Mouse (Mus musculus): Measurements from ENCODE around the gene 2900026A02Rik. TPM values are rescaled to one million over a fixed set of nuclear protein-coding genes. Genes with fewer than 3 reads are reported as not detected.
A peak's percentile ranks its signal among the peaks of the same experiment; 100 is the strongest.

2900026A02Rik gene
- polyA plus RNA-seq, 1 experiment = 70.8 TPM

DNA sequence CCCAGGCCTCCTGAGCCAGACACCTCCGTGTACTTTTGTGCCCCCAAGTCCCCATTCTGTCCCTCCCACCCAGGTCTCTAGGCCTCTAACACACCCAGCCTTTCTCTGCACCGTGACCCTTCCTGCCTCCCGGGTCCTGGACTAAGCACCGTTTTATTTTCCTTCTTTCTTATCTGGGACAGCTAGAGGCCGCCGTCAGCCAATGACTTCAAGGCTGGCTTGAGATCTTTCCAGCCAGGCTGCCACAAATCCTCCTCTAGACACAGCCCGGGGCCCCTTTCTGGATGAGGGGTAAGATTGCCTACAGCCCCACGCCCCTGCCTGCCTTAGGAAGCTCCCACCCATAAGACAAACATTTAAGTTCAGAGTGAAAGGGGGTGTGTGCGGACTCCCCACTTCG, 85.5 kb downstream of the 2900026A02Rik start:
- Histone ChIP-seq H3K4me3 (ENCODE audit: low read depth, low read length) (no peak overlapping the region), H3K36me3 (ENCODE audit: control insufficient read depth, insufficient read depth, low read length) (peaks cover 12% of the 10 kb centered on the region), H3K4me1 (ENCODE audit: control insufficient read depth, insufficient read depth, insufficient read length, low read length) (peaks cover 43% of the 10 kb centered on the region), H3K27me3 (ENCODE audit: control insufficient read depth, insufficient read depth, low read length) (no peaks in the 10 kb centered on the region), H3K27ac (ENCODE audit: insufficient read depth, low read depth, low read length) (no peak overlapping the region)
- 17% methylated on average over 10 of the region's 10 CpGs for WGBS
- no peak for TF ChIP-seq CTCF (IDR thresholded peaks at IDR 0.05; ENCODE audit: extremely low read depth, insufficient read length, insufficient replicate concordance, low read depth, low read length)
- no peak for TF ChIP-seq POLR2A (IDR thresholded peaks at IDR 0.05; ENCODE audit: low read depth, low read length)

- H3K4me1 ChIP-seq (ENCODE audit: control insufficient read depth, insufficient read depth, insufficient read length, low read length) = peaks cover 31% of the 10 kb centered on the region
- no peaks in the 10 kb centered on the region for H3K27me3 ChIP-seq (ENCODE audit: control insufficient read depth, insufficient read depth, low read length)
- H3K36me3 ChIP-seq (ENCODE audit: control insufficient read depth, insufficient read depth, low read length) = peaks cover 14% of the 10 kb centered on the region
- H3K4me3 ChIP-seq (ENCODE audit: low read depth, low read length) = no peak overlapping the region
- WGBS = 78% methylated on average over 19 of the region's 19 CpGs
- TF ChIP-seq CTCF (IDR thresholded peaks at IDR 0.05; ENCODE audit: extremely low read depth, insufficient read length, insufficient replicate concordance, low read depth, low read length) (no peak), POLR2A (IDR thresholded peaks at IDR 0.05; ENCODE audit: low read depth, low read length) (no peak)
- peak overlapping the region; percentile 15; the same call in 1 of the 2 replicates for H3K27ac ChIP-seq (ENCODE audit: insufficient read depth, low read depth, low read length)
These were observed 87.0 kb downstream of the 2900026A02Rik start for GRCm38 (mm10) chr5:113133722-113134710.

- H3K27me3 ChIP-seq (ENCODE audit: control insufficient read depth, insufficient read depth, low read length) = no peaks in the 10 kb centered on the region
- WGBS = 24% methylated on average over 9 of the region's 9 CpGs
- peaks cover 15% of the 10 kb centered on the region for H3K36me3 ChIP-seq (ENCODE audit: control insufficient read depth, insufficient read depth, low read length)
- H3K4me3 ChIP-seq (ENCODE audit: low read depth, low read length) = no peak overlapping the region
- H3K4me1 ChIP-seq (ENCODE audit: control insufficient read depth, insufficient read depth, insufficient read length, low read length) = peaks cover 27% of the 10 kb centered on the region
- peak overlapping the region; percentile 88 for H3K27ac ChIP-seq (ENCODE audit: insufficient read depth, low read depth, low read length)
- no peak for TF ChIP-seq POLR2A (IDR thresholded peaks at IDR 0.05; ENCODE audit: low read depth, low read length)
- TF ChIP-seq CTCF (IDR thresholded peaks at IDR 0.05; ENCODE audit: extremely low read depth, insufficient read length, insufficient replicate concordance, low read depth, low read length) = no peak
These were observed 88.0 kb downstream of the 2900026A02Rik start for GRCm38 (mm10) chr5:113133080-113133491.

DNA sequence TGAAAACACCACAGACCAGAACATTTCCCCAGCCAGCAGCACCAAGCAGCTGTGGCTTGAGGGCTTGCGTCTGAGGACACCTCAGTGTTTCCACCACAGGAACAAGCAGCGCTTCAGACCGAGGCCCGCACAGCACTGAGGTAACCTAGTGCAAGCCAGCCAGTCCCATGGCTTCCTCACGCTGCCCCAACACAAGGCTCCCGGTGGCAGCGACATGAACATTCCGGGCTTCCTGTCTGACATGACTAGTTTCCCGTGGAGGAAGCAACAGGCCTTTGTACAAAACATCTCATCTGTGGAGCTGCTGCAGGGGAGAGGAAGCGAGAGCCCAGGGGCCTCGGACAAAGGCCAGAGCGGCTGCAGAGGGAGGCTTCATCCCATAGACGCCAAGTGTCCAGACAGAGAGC, 88.4 kb downstream of the 2900026A02Rik start:
- WGBS = 23% methylated on average over 13 of the region's 13 CpGs
- no peak overlapping the region for H3K4me3 ChIP-seq (ENCODE audit: low read depth, low read length)
- H3K36me3 ChIP-seq (ENCODE audit: control insufficient read depth, insufficient read depth, low read length) = peaks cover 15% of the 10 kb centered on the region
- peak overlapping the region; percentile 88 for H3K27ac ChIP-seq (ENCODE audit: insufficient read depth, low read depth, low read length)
- peaks cover 27% of the 10 kb centered on the region for H3K4me1 ChIP-seq (ENCODE audit: control insufficient read depth, insufficient read depth, insufficient read length, low read length)
- H3K27me3 ChIP-seq (ENCODE audit: control insufficient read depth, insufficient read depth, low read length) = no peaks in the 10 kb centered on the region
- TF ChIP-seq CTCF (IDR thresholded peaks at IDR 0.05; ENCODE audit: extremely low read depth, insufficient read length, insufficient replicate concordance, low read depth, low read length) = no peak

DNA sequence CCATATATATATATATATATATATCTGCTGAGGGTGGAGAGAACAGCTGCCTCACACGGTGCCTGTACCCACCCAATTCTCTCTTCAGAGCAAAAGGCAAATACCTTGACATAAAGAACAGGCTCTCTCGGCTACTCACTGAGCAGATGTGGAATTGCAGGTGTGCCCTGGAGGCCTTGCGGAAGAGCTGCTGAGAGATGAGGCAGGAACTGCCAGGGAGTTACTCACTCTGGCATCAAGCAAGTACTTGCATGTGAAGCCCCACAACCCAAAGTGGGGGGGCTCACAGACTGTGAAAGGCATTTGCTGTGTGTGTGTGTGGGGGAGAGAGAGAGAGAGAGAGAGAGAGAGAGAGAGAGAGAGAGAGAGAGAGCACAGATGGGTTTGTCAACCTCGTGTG, 92.6 kb downstream of the 2900026A02Rik start:
- H3K4me3 ChIP-seq (ENCODE audit: low read depth, low read length) = no peak overlapping the region
- H3K27me3 ChIP-seq (ENCODE audit: control insufficient read depth, insufficient read depth, low read length) = no peaks in the 10 kb centered on the region
- no peak overlapping the region for H3K27ac ChIP-seq (ENCODE audit: insufficient read depth, low read depth, low read length)
- H3K36me3 ChIP-seq (ENCODE audit: control insufficient read depth, insufficient read depth, low read length) = peaks cover 22% of the 10 kb centered on the region
- H3K4me1 ChIP-seq (ENCODE audit: control insufficient read depth, insufficient read depth, insufficient read length, low read length) = peaks cover 19% of the 10 kb centered on the region
- TF ChIP-seq CTCF (IDR thresholded peaks at IDR 0.05; ENCODE audit: extremely low read depth, insufficient read length, insufficient replicate concordance, low read depth, low read length) (no peak), POLR2A (IDR thresholded peaks at IDR 0.05; ENCODE audit: low read depth, low read length) (no peak)
- WGBS = 47% methylated on average over 4 of the region's 4 CpGs

DNA sequence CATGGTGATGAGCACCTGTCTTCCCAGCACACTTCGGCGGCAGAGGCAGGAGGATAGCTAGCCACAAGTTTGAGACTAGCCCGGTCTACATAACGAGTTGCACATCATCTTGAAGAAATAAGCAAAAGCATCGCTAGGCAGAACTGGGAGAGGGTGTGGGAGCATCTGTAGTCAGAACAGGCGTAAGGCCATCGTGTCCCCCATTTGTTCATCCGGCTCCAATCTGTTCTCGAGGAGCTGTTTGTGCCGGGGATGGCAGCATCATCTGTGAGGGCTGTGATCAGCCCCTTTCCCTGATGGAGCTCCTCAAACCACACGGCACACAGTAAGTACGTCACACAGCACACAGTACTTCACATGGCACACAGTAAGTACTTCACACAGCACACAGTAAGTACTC, 94.6 kb downstream of the 2900026A02Rik start:
- Histone ChIP-seq H3K4me3 (ENCODE audit: low read depth, low read length) (no peak overlapping the region), H3K27me3 (ENCODE audit: control insufficient read depth, insufficient read depth, low read length) (no peaks in the 10 kb centered on the region), H3K27ac (ENCODE audit: insufficient read depth, low read depth, low read length) (no peak overlapping the region), H3K4me1 (ENCODE audit: control insufficient read depth, insufficient read depth, insufficient read length, low read length) (peaks cover 17% of the 10 kb centered on the region), H3K36me3 (ENCODE audit: control insufficient read depth, insufficient read depth, low read length) (peaks cover 22% of the 10 kb centered on the region)
- 95% methylated on average over 12 of the region's 12 CpGs for WGBS
- TF ChIP-seq CTCF (IDR thresholded peaks at IDR 0.05; ENCODE audit: extremely low read depth, insufficient read length, insufficient replicate concordance, low read depth, low read length) (no peak), POLR2A (IDR thresholded peaks at IDR 0.05; ENCODE audit: low read depth, low read length) (no peak)

- WGBS = 85% methylated on average over 10 of the region's 10 CpGs
These were observed 97.3 kb downstream of the 2900026A02Rik start for GRCm38 (mm10) chr5:113123693-113124092.

More at GRCm38 (mm10) chr5:113123693-113124092, 97.3 kb downstream of the 2900026A02Rik start:
- H3K36me3 ChIP-seq (ENCODE audit: control insufficient read depth, insufficient read depth, low read length) = peaks cover 18% of the 10 kb centered on the region
- no peak for TF ChIP-seq CTCF (IDR thresholded peaks at IDR 0.05; ENCODE audit: extremely low read depth, insufficient read length, insufficient replicate concordance, low read depth, low read length)
- no peak for TF ChIP-seq POLR2A (IDR thresholded peaks at IDR 0.05; ENCODE audit: low read depth, low read length)
- H3K4me3 ChIP-seq (ENCODE audit: low read depth, low read length) = no peak overlapping the region
- H3K4me1 ChIP-seq (ENCODE audit: control insufficient read depth, insufficient read depth, insufficient read length, low read length) = peaks cover 26% of the 10 kb centered on the region
- H3K27me3 ChIP-seq (ENCODE audit: control insufficient read depth, insufficient read depth, low read length) = no peaks in the 10 kb centered on the region
- no peak overlapping the region for H3K27ac ChIP-seq (ENCODE audit: insufficient read depth, low read depth, low read length)

Data from small intestine, adult 2 months (tissue).